Mouse (Mus musculus) erythroblast, embryonic 14.5 days (primary cell): ENCODE measurements around the gene Lrmda.

Experiments used
- GATA1 ChIP-seq: IDR thresholded peaks from 2 replicates; pipeline ENCODE4 v1.6.1; 2012; ENCODE audit warnings: low read length, inconsistent platforms, mixed read lengths
- TAL1 ChIP-seq: IDR thresholded peaks from 3 replicates; pipeline ENCODE4 v1.6.1; 2012; ENCODE audit warnings: low read length, inconsistent platforms, mixed read lengths

GRCm38 (mm10) chr14:22494290-22494689, 474.8 kb downstream of the Lrmda start:
- TF ChIP-seq TAL1 (no peak), GATA1 (no peak)
